Mouse (Mus musculus) stomach, postnatal 0 days (tissue): ENCODE data around the gene Pwwp2b.

Source experiments
- CTCF ChIP-seq: IDR thresholded peaks from 2 replicates; pipeline ENCODE4 v1.5.1; 2016; ENCODE audit warnings: antibody characterized with exemption, low read depth, mild to moderate bottlenecking, moderate library complexity
- EP300 ChIP-seq: optimal IDR thresholded peaks from 2 replicates; pipeline ENCODE3; 2016; ENCODE audit warnings: antibody characterized with exemption

DNA sequence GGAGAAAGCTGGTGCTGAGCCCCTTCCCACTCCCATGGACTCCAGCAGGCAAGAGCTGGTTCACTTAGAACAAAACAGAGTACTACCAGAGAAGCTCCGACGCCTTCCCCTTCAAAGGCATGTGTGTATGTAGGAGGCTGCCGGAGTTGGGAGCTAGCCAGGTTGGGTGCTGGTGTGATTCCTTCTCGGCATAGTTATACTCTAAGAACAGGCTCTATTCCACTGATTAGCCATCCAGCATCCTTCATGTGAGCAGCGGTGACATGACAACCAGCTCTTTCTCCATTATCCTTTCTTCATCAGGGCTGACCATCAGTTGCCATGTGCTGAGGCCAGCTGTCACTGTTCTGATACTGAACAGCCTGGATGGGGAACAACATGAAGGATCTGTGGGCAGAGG lies 23.6 kb downstream of the Pwwp2b start:
- no peak for TF ChIP-seq CTCF
- no peak for TF ChIP-seq EP300
